In the genomic region with DNA sequence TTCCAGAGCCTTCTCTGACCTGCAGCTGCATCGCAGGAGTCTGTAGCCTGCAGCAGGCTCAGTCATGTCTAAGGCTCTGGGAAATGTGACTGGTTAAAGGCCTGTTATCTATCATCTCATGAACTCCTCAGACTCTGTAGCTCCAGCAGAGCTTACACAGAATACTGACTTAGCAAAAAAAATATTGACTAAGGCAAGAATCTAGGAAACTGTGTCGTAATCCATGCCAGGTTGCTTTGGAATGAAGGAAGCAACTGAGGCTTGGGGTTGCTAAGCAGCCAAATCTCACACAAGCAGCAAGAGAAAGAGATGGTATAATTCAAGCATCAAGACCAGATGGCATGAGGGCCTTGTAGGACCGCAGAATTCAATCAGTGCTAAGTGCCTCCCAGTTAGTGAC, we compare ENCODE assay signal across 14 mouse cellular contexts.
A peak's percentile ranks its signal among the peaks of the same experiment; 100 is the strongest.
DNase-seq lines count a peak whose midpoint lies in the region; ATAC-seq lines count a peak whose summit lies in the region.
"Had no signal": no experiment of that assay in that cellular context is flagged by ENCODE, and none has a peak within 500 bp of the region (broad histone marks: within the 10 kb centered on the region; RNA-seq: fewer than 3 reads in every experiment).

No protein-coding gene starts in this region.

- no peak overlapping the region for H3K4me3 ChIP-seq in kidney, embryonic 15.5 days (replicated peaks)
- no peak overlapping the region for H3K4me3 ChIP-seq in intestine, embryonic 15.5 days (replicated peaks)
- no peak overlapping the region for H3K4me3 ChIP-seq in hindbrain, embryonic 11.5 days (ENCODE audit: low read depth, low read length)
- H3K4me3 ChIP-seq: hindbrain, embryonic 13.5 days; liver, embryonic 12.5 days; megakaryocyte, embryonic 14.5 days; neural tube, embryonic 12.5 days had no signal

- no peak for ATAC-seq in kidney, embryonic 15.5 days (replicated peaks; ENCODE audit: low FRiP score)
- 0 out of 2 replicates have a peak, but pooled peaks have one; percentile 20 for ATAC-seq in intestine, embryonic 15.5 days
- no peak for ATAC-seq in hindbrain, embryonic 11.5 days (ENCODE audit: low FRiP score)
- ATAC-seq: liver, embryonic 12.5 days had no signal

- H3K4me1 ChIP-seq in kidney, embryonic 15.5 days, result peaks cover 51% of the 10 kb centered on the region
- H3K4me1 ChIP-seq in intestine, embryonic 15.5 days (replicated peaks), result peaks cover 12% of the 10 kb centered on the region
- 0 out of 2 replicates have a peak, but pooled peaks cover 2% of the 10 kb centered on the region for H3K4me1 ChIP-seq in hindbrain, embryonic 11.5 days (replicated peaks; ENCODE audit: control insufficient read depth, insufficient read depth, low read length)

- WGBS in kidney, embryonic 15.5 days, result 59% methylated on average over 3 of the region's 3 CpGs
- 38% methylated on average over 3 of the region's 3 CpGs for WGBS in intestine, embryonic 15.5 days
- WGBS in hindbrain, embryonic 11.5 days, result 74% methylated on average over 3 of the region's 3 CpGs

- no peak overlapping the region for H3K4me2 ChIP-seq in kidney, embryonic 15.5 days
- no peak overlapping the region for H3K4me2 ChIP-seq in intestine, embryonic 15.5 days (replicated peaks)
- H3K4me2 ChIP-seq in hindbrain, embryonic 11.5 days (replicated peaks; ENCODE audit: low read depth, low read length), result no peak overlapping the region
- H3K4me2 ChIP-seq: hindbrain, embryonic 13.5 days; liver, embryonic 12.5 days; neural tube, embryonic 12.5 days had no signal

- no peaks in the 10 kb centered on the region for H3K9me3 ChIP-seq in kidney, embryonic 15.5 days (replicated peaks)
- no peaks in the 10 kb centered on the region for H3K9me3 ChIP-seq in intestine, embryonic 15.5 days
- H3K9me3 ChIP-seq in hindbrain, embryonic 11.5 days (ENCODE audit: control insufficient read depth, low read length), result no peaks in the 10 kb centered on the region
- H3K9me3 ChIP-seq: hindbrain, embryonic 13.5 days; liver, embryonic 12.5 days; megakaryocyte, embryonic 14.5 days; neural tube, embryonic 12.5 days had no signal

- H3K36me3 ChIP-seq in kidney, embryonic 15.5 days, result no peaks in the 10 kb centered on the region
- no peaks in the 10 kb centered on the region for H3K36me3 ChIP-seq in intestine, embryonic 15.5 days
- H3K36me3 ChIP-seq in hindbrain, embryonic 11.5 days (ENCODE audit: control insufficient read depth, insufficient read depth, low read length), result no peaks in the 10 kb centered on the region
- H3K36me3 ChIP-seq: hindbrain, embryonic 13.5 days; liver, embryonic 12.5 days; neural tube, embryonic 12.5 days had no signal

- H3K27me3 ChIP-seq in kidney, embryonic 15.5 days, result no peaks in the 10 kb centered on the region
- no peaks in the 10 kb centered on the region for H3K27me3 ChIP-seq in intestine, embryonic 15.5 days (replicated peaks)
- no peaks in the 10 kb centered on the region for H3K27me3 ChIP-seq in hindbrain, embryonic 11.5 days (ENCODE audit: control insufficient read depth, insufficient read depth, low read length)
- H3K27me3 ChIP-seq: hindbrain, embryonic 13.5 days; liver, embryonic 12.5 days; neural tube, embryonic 12.5 days had no signal

- DNase-seq in kidney, adult 11 months, result no peak
- peak; percentile 8 for DNase-seq in 3T3-L1 (ENCODE audit: low read depth, low spot score)
- peak; percentile 52 for DNase-seq in MN1 (ENCODE audit: low spot score)
- DNase-seq in hindbrain, embryonic 11.5 days (ENCODE audit: low spot score), result no peak
- no peak for DNase-seq in cerebellum, adult 9-10 months
- no peak for DNase-seq in kidney, adult 9 months
- DNase-seq: cerebellum, adult 8-10 months; right cerebral cortex, postnatal 25 days had no signal

- H3K27ac ChIP-seq in kidney, embryonic 15.5 days, result peak overlapping the region; percentile 57
- peak overlapping the region; percentile 34; the same call in 1 of the 2 replicates for H3K27ac ChIP-seq in intestine, embryonic 15.5 days
- H3K27ac ChIP-seq in hindbrain, embryonic 11.5 days (ENCODE audit: low read depth, low read length), result no peak overlapping the region
- H3K27ac ChIP-seq: neural tube, embryonic 12.5 days had no signal

- no peak overlapping the region for H3K9ac ChIP-seq in kidney, embryonic 15.5 days
- no peak overlapping the region for H3K9ac ChIP-seq in intestine, embryonic 15.5 days
- H3K9ac ChIP-seq in hindbrain, embryonic 11.5 days (ENCODE audit: low read depth, low read length), result no peak overlapping the region
- H3K9ac ChIP-seq: hindbrain, embryonic 13.5 days; liver, embryonic 12.5 days; neural tube, embryonic 12.5 days had no signal

Comparison
In these comparisons a context has a peak if more than half of its experiments do, and no peak if none do; other contexts are left out.
1. DNase-seq: peak in 3T3-L1 (single experiment) and MN1 (single experiment); none in kidney, adult 11 months (single experiment), hindbrain, embryonic 11.5 days (single experiment), cerebellum, adult 9-10 months (single experiment) and kidney, adult 9 months (single experiment).